Mouse (Mus musculus) heart, embryonic 14.5 days (tissue): ENCODE data around the gene Cnnm3. TPM values are rescaled to one million over a fixed set of nuclear protein-coding genes. Genes with fewer than 3 reads are reported as not detected.

ENCODE experiments used
- ATAC-seq: fragments of 200-750 bp; cut with Nextera tagmentation; 2 replicates; pipeline ENCODE4 v1.8.0; 2017; ENCODE audit warnings: low read depth, moderate TSS enrichment; ENCODE audit not compliant: insufficient number of reproducible peaks, insufficient read depth, low FRiP score
- H3K27ac ChIP-seq, 2 experiments: fragments of 200-500 bp in 1 of 2; fragments of 300-500 bp in 1 of 2; sonication (generic) in 1 of 2; replicated peaks in 1 of 2; 2 replicates each; pipeline ENCODE4 v1.5.1; 2012 to 2014; ENCODE audit warnings: low read depth in 2 of 2, low read length in 2 of 2, control low read depth in 1 of 2, mild to moderate bottlenecking in 1 of 2, mixed read lengths in 1 of 2; ENCODE audit not compliant: control insufficient read depth in 1 of 2, insufficient read depth in 1 of 2
- H3K27me3 ChIP-seq: fragments of 300-500 bp; sonication (generic); 2 replicates; pipeline ENCODE4 v1.6.1; 2014; ENCODE audit warnings: mild to moderate bottlenecking, low read length, control low read depth; ENCODE audit not compliant: control insufficient read depth, insufficient read depth
- H3K36me3 ChIP-seq: fragments of 300-500 bp; sonication (generic); 2 replicates; pipeline ENCODE4 v1.6.1; 2014; ENCODE audit warnings: mild to moderate bottlenecking, control low read depth, low read length, mixed read lengths; ENCODE audit not compliant: control insufficient read depth, insufficient read depth
- H3K4me1 ChIP-seq, 2 experiments: fragments of 200-500 bp in 1 of 2; fragments of 300-500 bp in 1 of 2; sonication (generic) in 1 of 2; 2 replicates each; pipeline ENCODE4 v1.6.1; 2012 to 2014; ENCODE audit warnings: low read length in 2 of 2, control low read depth in 1 of 2, mixed read lengths in 1 of 2; ENCODE audit not compliant: control insufficient read depth in 2 of 2, insufficient read depth in 2 of 2
- H3K4me2 ChIP-seq: fragments of 300-500 bp; sonication (generic); 2 replicates; pipeline ENCODE4 v1.6.1; 2014; ENCODE audit warnings: mild to moderate bottlenecking, low read length
- H3K4me3 ChIP-seq, 2 experiments: fragments of 200-500 bp in 1 of 2; fragments of 300-500 bp in 1 of 2; sonication (generic) in 1 of 2; 2 replicates each; pipeline ENCODE4 v1.5.1; 2012 to 2014; ENCODE audit warnings: low read length in 2 of 2, mild to moderate bottlenecking in 2 of 2, control low read depth in 1 of 2, low read depth in 1 of 2, moderate library complexity in 1 of 2; ENCODE audit not compliant: control insufficient read depth in 1 of 2, insufficient read depth in 1 of 2
- H3K9ac ChIP-seq: fragments of 300-500 bp; sonication (generic); 2 replicates; pipeline ENCODE4 v1.6.1; 2014; ENCODE audit warnings: mild to moderate bottlenecking, low read length
- H3K9me3 ChIP-seq: fragments of 300-500 bp; sonication (generic); 2 replicates; pipeline ENCODE4 v1.6.1; 2016; ENCODE audit warnings: low read length, control low read depth; ENCODE audit not compliant: control insufficient read depth
- WGBS: fragments of 180-500 bp; shearing (Covaris S2); extraction: QIAGEN DNeasy Blood & Tissue Kit; methylation state at CpG from one replicate; pipeline ENCODE4 v1.1.7; 2014; 5-methylcytosine and 5-hydroxymethylcytosine counted together
- polyA plus RNA-seq: library from polyadenylated mRNA; unstranded; fragments of >200 nt; fragmentation: Nextera tagmentation; extraction: Ambion mirVana; gene quantifications from 2 replicates; pipeline ENCODE4 v1.2.1, GENCODE M21; 2014

Gene Cnnm3
- polyA plus RNA-seq: 3.7 and 3.9 TPM in 2 replicates

- H3K9me3 ChIP-seq: peaks cover 4% of the 10 kb centered on the region; the same call in 1 of the 2 replicates
- peaks cover 25% of the 10 kb centered on the region for H3K36me3 ChIP-seq
- H3K4me1 ChIP-seq: peaks cover 10 to 32% of the 10 kb centered on the region in 2 experiments
- H3K9ac ChIP-seq: peak within 1 kb of the TSS; percentile 93
- ATAC-seq: peak; percentile 96
- H3K4me3 ChIP-seq: peak within 1 kb of the TSS; percentile 93
- H3K27ac ChIP-seq: peak within 1 kb of the TSS; percentile 95 to 98
- H3K27me3 ChIP-seq: no peaks in the 10 kb centered on the region
- under 1% methylated on average over 51 of the region's 51 CpGs for WGBS
- H3K4me2 ChIP-seq: peak within 1 kb of the TSS; percentile 86
Measured at GRCm38 (mm10) chr1:36511289-36512021, at the start of gene Cnnm3. Gene Cnnm3, plus strand, starts transcription at chr1:36511867.

- H3K27me3 ChIP-seq: no peaks in the 10 kb centered on the region
- ATAC-seq: no peak
- no peaks in the 10 kb centered on the region; a peak in 1 of 4 replicates for H3K4me1 ChIP-seq
- H3K27ac ChIP-seq: no peak overlapping the region
- no peak overlapping the region for H3K4me2 ChIP-seq
- no peak overlapping the region for H3K9ac ChIP-seq
- 69% methylated on average over 4 of the region's 4 CpGs for WGBS
- H3K4me3 ChIP-seq: no peak overlapping the region
- H3K36me3 ChIP-seq: no peaks in the 10 kb centered on the region
- no peaks in the 10 kb centered on the region for H3K9me3 ChIP-seq
Measured at GRCm38 (mm10) chr1:36465641-36466160, 46.0 kb upstream of the Cnnm3 start.

GRCm38 (mm10) chr1:36467446-36467845, 44.2 kb upstream of the Cnnm3 start:
- Histone ChIP-seq H3K9ac (no peak overlapping the region), H3K4me1 (peaks cover 4 to 7% of the 10 kb centered on the region in 2 experiments), H3K27ac (no peak overlapping the region), H3K27me3 (no peaks in the 10 kb centered on the region), H3K4me2 (no peak overlapping the region), H3K9me3 (no peaks in the 10 kb centered on the region), H3K4me3 (no peak overlapping the region), H3K36me3 (no peaks in the 10 kb centered on the region)
- no peak for ATAC-seq
- 37% methylated on average over 5 of the region's 5 CpGs for WGBS

GRCm38 (mm10) chr1:36469811-36470444, 41.7 kb upstream of the Cnnm3 start:
- Histone ChIP-seq H3K27me3 (no peaks in the 10 kb centered on the region), H3K27ac (no peak overlapping the region), H3K9ac (no peak overlapping the region; the same call in 1 of the 2 replicates), H3K9me3 (no peaks in the 10 kb centered on the region), H3K4me1 (peaks cover 24 to 32% of the 10 kb centered on the region in 2 experiments), H3K4me3 (no peak overlapping the region), H3K36me3 (no peaks in the 10 kb centered on the region), H3K4me2 (no peak overlapping the region)
- WGBS: 59% methylated on average over 2 of the region's 2 CpGs
- ATAC-seq: no peak

GRCm38 (mm10) chr1:36471181-36472105, 40.2 kb upstream of the Cnnm3 start, which contains the start of gene Cnnm4:
Gene Cnnm4, plus strand, starts transcription at chr1:36471620.
- no peaks in the 10 kb centered on the region for H3K9me3 ChIP-seq
- no peaks in the 10 kb centered on the region for H3K27me3 ChIP-seq
- H3K27ac ChIP-seq: peak within 1 kb of the TSS; percentile 64 to 67
- under 1% methylated on average over 75 of the region's 98 CpGs for WGBS
- peak within 1 kb of the TSS; percentile 92 for H3K4me2 ChIP-seq
- peak within 1 kb of the TSS; percentile 72 to 82 for H3K4me3 ChIP-seq
- no peaks in the 10 kb centered on the region for H3K36me3 ChIP-seq
- peak; percentile 92 for ATAC-seq
- peaks cover 24 to 37% of the 10 kb centered on the region in 2 experiments for H3K4me1 ChIP-seq
- peak within 1 kb of the TSS; percentile 84 for H3K9ac ChIP-seq

- WGBS: 14% methylated on average over 18 of the region's 18 CpGs
- peak overlapping the region in 1 of 2 experiments; percentile 64; a peak in 1 of 4 replicates for H3K27ac ChIP-seq
- no peak for ATAC-seq
- H3K4me3 ChIP-seq: peak overlapping the region; percentile 57 to 72
- H3K4me1 ChIP-seq: peaks cover 24 to 41% of the 10 kb centered on the region in 2 experiments
- H3K9ac ChIP-seq: peak overlapping the region; percentile 84
- H3K4me2 ChIP-seq: peak overlapping the region; percentile 92
- H3K36me3 ChIP-seq: no peaks in the 10 kb centered on the region
- H3K9me3 ChIP-seq: no peaks in the 10 kb centered on the region
- no peaks in the 10 kb centered on the region for H3K27me3 ChIP-seq
Measured at GRCm38 (mm10) chr1:36472106-36472440, 39.6 kb upstream of the Cnnm3 start.
